Mouse (Mus musculus): ENCODE results near the gene Ube2d1.

GRCm38 (mm10) chr10:71251256-71251655 is 33.8 kb downstream of the Ube2d1 start:
- TF ChIP-seq CTCF (IDR thresholded peaks at IDR 0.05; ENCODE audit: control insufficient read depth, insufficient read depth, insufficient replicate concordance, low read depth, low read length), result no peak
- TF ChIP-seq POLR2A (IDR thresholded peaks at IDR 0.05; ENCODE audit: control insufficient read depth, low read depth, low read length), result no peak
